Mouse (Mus musculus) macrophage (primary cell): ENCODE measurements around the gene Ccdc177. TPM values are rescaled to one million over a fixed set of nuclear protein-coding genes. Genes with fewer than 3 reads are reported as not detected.

Source experiments
- H3K27ac ChIP-seq: fragments of 350-480 bp; formaldehyde crosslinking; 2 replicates; pipeline ENCODE4 v1.9.0; 2021
- H3K36me3 ChIP-seq: fragments of 350-480 bp; formaldehyde crosslinking; 2 replicates; pipeline ENCODE4 v1.9.0; 2021; ENCODE audit errors: inconsistent target
- H3K4me3 ChIP-seq: fragments of 350-480 bp; formaldehyde crosslinking; 2 replicates; pipeline ENCODE4 v1.9.0; 2021; ENCODE audit errors: inconsistent target
- H3K79me2 ChIP-seq: fragments of 350-480 bp; formaldehyde crosslinking; 2 replicates; pipeline ENCODE4 v1.9.0; 2021; ENCODE audit errors: inconsistent target
- WGBS: methylation state at CpG from one replicate; pipeline ENCODE4 v1.1.7; 2026; ENCODE audit warnings: inconsistent platforms; ENCODE audit not compliant: missing documents; 5-methylcytosine and 5-hydroxymethylcytosine counted together
- polyA plus RNA-seq: library from polyadenylated mRNA; stranded (reverse); fragments of 250-400 nt; gene quantifications from 3 replicates; pipeline ENCODE4 v1.2.4, GENCODE M21; 2018; ENCODE audit warnings: inconsistent platforms

The Ccdc177 gene
- polyA plus RNA-seq, 1 experiment from 2014 or later = not detected

DNA sequence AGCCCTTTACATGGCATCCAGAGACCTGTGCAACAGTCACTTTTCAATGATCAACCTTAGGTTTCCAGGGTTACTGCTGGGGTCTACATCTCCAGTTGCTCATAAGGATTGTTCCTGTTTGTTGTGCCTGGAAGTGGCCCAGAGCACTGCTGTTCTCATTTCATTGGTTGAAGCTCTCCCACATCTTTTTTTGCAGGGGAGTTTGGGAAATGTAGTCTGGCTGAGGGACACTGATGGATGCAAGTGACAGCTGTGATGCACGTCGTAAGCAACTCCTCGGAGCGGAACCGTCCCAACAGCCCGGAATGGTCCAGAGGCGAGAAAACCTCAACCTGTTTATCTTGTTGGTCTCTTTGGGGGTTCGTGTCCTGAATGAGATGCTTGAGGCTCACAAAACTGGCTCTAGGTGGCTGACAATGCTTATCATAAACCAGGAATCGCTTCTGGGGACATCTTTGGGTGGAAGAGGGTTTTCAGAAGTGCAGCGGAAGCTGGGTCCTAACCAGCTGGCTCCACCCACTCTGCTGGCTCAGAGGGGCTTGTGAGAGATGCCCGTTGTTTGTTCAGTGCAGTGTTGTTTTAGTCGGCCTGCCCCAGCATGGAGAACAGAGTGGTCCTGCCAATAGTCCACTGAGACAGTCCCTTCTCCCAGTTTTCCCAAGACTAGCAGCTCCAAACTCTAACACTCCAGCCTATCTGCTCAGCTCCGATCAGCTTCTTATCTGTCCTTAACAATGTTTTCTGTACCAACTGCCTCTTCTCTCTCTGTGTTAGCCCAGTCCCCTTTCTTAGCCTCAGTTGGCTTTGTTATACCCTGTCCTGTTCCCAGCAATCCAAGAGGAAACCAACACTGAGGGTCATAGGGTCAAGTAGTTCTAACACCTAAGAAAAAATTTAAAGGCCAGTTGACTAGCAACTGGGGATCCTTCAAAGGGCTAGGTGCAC is 25.7 kb downstream of the Ccdc177 start:
- Histone ChIP-seq H3K27ac (no peak overlapping the region), H3K79me2 (no peaks in the 10 kb centered on the region), H3K4me3 (no peak overlapping the region), H3K36me3 (no peaks in the 10 kb centered on the region)
- 86% methylated on average over 13 of the region's 13 CpGs for WGBS

DNA sequence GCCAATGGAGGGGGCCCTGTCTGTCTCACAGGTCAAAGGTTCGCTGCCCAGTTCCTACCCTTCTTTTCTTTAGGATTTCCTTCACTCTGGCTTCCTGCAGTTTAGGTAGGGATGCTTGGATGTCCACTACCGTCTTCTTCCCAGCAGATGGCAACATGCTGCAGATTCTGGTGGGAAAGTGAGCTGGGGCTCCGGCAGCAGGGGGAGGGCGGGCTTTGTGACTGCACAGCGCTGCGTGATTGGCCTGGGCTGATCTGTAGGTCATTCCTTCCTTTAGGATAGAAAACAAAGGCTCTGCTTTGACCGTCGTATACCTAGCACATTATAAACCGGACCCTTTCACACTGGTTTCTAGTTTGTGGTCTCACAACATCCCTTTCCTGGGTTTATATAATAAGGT is 29.9 kb downstream of the Ccdc177 start:
- H3K27ac ChIP-seq = no peak overlapping the region
- WGBS = 17% methylated on average over 9 of the region's 9 CpGs

DNA sequence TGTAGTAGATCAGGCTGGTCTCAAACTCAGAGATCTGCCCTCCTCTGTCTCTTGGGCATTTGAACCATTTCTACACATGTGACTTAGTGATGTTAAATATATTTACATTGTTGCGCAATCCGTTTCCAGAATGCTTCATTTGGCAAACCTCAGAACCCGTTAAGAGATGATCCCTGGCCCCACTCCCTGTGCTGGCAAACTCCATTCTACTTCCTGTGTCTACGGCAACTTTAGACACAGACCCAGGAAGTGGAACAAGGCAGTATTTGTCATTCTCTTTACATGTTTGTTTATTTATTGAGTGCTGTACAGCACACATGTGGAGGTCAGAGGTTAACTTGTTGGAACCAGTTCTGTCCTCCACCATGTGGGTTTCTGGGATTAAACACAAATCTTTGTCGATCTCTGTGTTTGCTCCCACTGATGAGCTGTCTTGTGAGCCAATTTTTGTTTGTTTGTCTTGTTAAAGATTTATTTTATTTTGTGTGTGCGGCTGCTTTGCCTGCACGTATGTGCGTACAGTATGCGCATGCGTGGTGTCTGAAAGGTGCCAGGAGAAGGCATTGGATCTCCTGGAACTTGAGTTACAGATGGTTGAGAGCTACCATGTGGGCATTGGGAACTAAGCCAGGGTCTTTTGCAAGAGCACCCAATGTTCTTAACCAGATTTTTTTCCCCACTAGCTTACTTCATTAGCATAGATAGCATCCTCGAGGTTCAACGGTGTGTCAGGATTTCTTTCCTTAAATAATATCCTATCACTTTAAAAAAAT is 30.5 kb downstream of the Ccdc177 start:
- Histone ChIP-seq H3K36me3 (no peaks in the 10 kb centered on the region), H3K79me2 (no peaks in the 10 kb centered on the region), H3K27ac (no peak overlapping the region), H3K4me3 (no peak overlapping the region)
- WGBS = 60% methylated on average over 12 of the region's 12 CpGs

More for the DNA sequence above, 29.9 kb downstream of the Ccdc177 start:
- Histone ChIP-seq H3K79me2 (no peaks in the 10 kb centered on the region), H3K4me3 (no peak overlapping the region), H3K36me3 (no peaks in the 10 kb centered on the region)

DNA sequence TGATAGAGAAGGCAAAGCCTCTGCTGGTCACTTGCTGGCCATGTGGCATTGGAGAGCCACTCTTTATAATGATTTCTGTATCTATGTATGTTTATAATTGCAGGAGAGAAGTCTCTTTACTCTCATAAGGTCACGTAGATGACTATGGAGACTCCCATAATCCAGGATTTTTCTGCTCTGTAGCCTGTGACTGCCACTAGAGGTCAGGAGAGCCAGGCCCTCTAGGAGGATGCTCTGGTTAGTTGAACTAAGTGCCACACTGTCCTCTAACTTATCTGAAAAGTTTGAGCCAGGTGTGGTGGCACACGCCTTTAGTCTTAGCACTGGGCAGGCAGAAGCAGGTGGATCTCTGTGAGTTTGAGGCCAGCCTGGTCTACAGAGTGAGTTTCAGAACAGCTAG is 31.7 kb downstream of the Ccdc177 start:
- Histone ChIP-seq H3K36me3 (no peaks in the 10 kb centered on the region), H3K4me3 (no peak overlapping the region), H3K27ac (no peak overlapping the region), H3K79me2 (no peaks in the 10 kb centered on the region)
- WGBS = 93% methylated on average over 2 of the region's 2 CpGs

DNA sequence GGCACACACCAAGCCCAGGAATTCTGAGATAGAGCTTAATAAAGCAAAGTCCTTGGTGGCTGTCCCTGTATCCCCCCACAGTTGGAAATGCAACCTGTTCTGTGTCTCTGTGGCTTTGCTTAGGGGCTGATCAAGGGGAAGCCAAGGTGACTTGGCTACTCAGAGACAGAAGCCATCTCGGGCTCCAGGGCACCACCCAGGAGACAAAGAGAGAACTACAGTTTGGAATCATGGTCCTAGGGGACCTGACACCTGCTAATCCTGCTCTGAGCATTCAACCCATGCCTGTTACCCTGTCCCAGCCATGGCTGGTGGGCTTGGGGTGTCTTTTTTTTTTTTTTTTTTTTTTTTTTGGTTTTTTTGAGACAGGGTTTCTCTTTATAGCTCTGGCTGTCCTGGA is 32.3 kb downstream of the Ccdc177 start:
- whole genome bisulfite sequencing = 18% methylated on average over 1 of the region's 1 CpGs
- Histone ChIP-seq H3K79me2 (no peaks in the 10 kb centered on the region), H3K36me3 (no peaks in the 10 kb centered on the region), H3K27ac (no peak overlapping the region), H3K4me3 (no peak overlapping the region)

DNA sequence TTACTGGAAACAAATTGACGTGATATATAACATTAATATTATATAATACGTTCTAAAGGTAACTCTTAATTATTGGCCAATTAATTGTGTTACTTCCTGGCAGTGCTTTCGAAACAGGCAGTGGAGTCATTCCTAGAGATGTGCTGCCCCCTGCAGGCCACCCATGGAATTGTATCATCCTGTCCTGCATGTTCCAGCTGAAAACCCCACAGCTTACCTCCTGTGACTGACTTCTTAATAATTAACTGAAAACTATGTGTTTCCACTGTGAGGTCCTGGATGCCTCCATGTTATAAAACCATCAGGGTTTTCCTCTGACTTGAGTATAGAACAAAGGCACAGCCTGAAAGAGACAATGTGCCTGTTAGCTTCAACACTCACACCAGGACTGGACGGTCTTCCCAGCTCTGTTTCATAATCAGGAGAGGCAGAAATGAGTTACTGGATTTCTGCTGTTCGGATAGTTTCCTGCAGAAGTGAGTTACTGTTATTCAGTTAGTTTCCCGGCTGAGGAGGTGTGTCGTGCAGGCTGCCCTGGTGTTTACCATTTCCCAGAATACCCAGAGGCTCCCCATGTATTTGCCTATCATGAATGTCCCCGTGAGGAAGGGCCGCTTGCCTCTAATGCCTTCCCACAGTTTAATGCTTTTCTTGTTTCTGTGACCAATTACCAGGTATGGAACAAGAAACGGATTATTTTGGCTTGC is 35.5 kb downstream of the Ccdc177 start:
- Histone ChIP-seq H3K27ac (no peak overlapping the region), H3K4me3 (no peak overlapping the region), H3K79me2 (no peaks in the 10 kb centered on the region), H3K36me3 (no peaks in the 10 kb centered on the region)
- 35% methylated on average over 10 of the region's 10 CpGs for WGBS

DNA sequence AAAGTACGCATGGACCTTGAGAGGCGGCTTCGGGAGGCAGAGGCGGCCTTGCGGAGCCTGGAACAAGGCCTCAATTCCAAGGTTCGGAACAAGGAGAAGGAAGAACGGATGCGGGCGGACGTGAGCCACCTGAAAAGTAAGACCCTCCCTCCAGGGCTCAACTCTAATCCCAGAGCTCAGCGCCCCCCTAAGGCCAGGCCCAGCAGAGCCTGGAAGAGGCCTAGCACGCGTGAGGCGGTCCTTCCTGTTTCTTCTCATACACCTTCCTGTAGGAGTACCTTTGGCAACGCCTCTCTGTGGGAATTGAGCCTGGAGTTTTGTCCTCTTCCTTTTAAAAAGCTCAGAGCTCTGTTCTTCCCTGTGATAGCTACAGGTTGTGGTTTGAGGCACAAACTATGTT is 39.0 kb downstream of the Ccdc177 start:
- no peaks in the 10 kb centered on the region for H3K36me3 ChIP-seq
- 91% methylated on average over 13 of the region's 15 CpGs for WGBS
- no peak overlapping the region for H3K4me3 ChIP-seq
- H3K79me2 ChIP-seq = no peaks in the 10 kb centered on the region
- no peak overlapping the region for H3K27ac ChIP-seq

DNA sequence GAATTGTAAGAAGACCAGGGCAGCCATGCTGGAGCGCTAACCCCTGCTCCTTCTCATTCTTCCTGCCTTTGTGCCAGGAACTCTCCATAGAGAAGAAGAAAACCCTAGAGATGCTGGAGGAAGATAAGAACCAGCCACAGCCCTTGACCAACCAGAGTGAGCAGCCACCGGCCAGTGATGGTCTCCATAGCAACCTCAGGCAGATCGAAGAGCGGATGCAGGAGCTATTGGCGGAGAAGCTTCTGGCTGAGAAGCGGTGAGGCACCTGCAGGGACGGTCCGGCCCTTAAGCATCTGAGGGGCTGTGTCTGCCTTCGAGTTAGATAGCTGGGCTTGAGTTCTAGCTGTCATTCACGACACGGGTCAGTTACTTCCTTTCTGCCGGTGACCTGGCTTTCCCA is 40.0 kb downstream of the Ccdc177 start:
- no peaks in the 10 kb centered on the region for H3K36me3 ChIP-seq
- no peak overlapping the region for H3K4me3 ChIP-seq
- WGBS = 91% methylated on average over 12 of the region's 12 CpGs
- no peak overlapping the region for H3K27ac ChIP-seq
- H3K79me2 ChIP-seq = no peaks in the 10 kb centered on the region

DNA sequence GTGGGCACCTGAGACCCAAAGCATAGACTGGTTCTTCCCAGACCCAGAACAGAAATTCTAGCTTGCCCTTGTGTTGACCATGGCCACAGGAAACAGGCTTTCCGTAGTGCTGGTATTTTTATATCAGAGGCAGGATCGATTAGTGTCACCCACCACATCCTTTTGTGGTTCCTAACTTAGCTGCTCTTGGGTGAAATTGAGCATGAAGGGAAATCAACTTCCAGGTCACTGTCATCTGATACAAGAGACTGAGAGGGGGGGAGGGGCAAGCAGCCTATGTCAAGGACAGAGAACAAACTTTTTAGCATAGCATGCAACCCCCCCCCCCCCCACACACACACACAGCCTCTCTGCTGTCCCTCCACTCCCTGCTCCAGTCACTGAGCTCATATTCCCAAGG is 41.3 kb downstream of the Ccdc177 start:
- no peaks in the 10 kb centered on the region for H3K36me3 ChIP-seq
- no peak overlapping the region for H3K4me3 ChIP-seq
- no peaks in the 10 kb centered on the region for H3K79me2 ChIP-seq
- 0% methylated on average over 2 of the region's 2 CpGs for WGBS
- no peak overlapping the region for H3K27ac ChIP-seq

DNA sequence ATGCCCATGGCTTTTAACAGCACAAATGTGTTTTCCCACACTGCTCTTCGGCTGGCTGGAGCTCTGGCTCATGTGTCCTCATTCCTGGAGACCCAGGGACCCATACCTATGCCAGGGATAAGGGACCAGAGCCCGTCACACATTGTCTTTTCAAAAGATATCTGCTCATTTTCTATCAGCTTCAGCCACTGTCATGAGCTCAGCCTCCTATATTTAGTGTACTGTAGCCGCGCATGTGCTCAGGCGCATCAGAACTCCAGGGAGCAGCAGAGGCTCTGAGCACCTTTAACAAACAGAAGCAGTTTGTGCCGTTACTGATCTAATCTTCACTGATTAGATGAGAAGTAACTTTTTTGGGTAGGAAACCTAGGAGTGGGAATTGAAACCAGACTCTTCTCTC is 44.6 kb downstream of the Ccdc177 start:
- H3K27ac ChIP-seq = no peak overlapping the region
- 84% methylated on average over 6 of the region's 6 CpGs for WGBS
- no peak overlapping the region for H3K4me3 ChIP-seq
- H3K79me2 ChIP-seq = no peaks in the 10 kb centered on the region
- no peaks in the 10 kb centered on the region for H3K36me3 ChIP-seq

DNA sequence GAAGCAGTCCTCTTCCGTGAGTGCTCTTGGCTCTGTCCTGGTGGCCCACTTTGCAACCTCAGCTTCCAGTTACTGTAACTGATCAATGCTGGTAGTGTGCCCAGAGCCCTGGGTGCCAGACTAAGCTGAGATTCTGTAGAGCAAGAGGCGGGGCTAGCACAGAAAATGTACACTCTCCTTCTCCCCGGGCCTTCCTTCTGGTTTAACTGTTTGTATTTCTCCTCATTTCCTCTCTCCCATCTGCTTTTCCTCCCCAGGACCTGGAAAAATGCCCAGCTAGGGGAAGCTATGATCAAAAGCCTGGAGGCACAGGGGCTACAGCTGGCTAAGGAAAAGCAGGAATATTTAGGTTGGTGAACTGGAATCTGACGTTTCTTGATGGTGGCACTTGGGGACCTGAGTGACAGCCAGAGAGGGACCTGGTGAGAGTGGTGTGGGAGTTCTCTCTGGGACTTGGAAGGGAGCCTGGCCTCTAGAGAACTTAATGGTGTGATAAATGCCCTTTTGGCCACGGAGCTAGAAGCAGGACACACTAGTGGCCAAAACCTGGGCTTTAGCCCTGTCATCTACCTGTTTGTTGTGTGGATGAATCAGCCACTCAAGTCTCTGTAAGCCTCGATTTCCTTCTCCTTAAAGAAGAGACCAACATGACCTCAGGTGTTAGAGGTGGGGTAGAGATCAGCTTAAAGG is 53.4 kb downstream of the Ccdc177 start:
- Histone ChIP-seq H3K27ac (no peak overlapping the region), H3K79me2 (no peaks in the 10 kb centered on the region), H3K36me3 (no peaks in the 10 kb centered on the region), H3K4me3 (no peak overlapping the region)
- 51% methylated on average over 6 of the region's 6 CpGs for WGBS

DNA sequence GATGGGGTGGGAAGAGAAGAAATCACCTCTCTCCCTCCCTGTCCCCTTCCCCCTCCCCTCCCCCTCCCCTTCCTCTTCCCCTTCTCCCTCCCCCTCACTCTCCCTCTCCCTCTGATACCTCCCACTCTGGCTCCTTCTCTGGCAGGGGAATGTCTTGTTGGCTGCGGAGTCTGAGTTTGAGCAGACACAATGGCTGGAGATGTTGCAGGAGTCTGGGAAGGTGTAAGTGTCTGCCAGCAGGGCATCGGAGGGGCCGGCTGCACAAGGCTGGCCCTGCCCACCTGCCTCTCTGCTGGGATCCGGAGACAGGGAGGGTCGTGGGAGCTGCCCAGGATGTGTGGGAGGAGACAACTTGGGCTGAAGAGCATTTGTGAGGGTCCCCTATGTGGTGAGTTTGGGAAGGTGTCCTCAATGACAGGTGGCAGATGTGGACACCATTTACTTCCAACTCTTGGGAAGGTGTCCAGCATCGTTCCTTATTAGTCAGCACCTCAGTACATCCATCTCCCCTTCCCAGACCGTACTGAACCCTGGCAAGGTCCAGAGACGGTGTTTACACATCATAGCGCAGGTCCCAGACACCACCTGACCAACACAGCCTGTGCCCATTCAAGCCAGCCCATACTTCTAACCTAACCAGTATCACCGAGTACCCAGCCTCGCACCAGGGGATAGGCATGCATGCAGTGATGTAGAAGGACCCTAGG is 54.1 kb downstream of the Ccdc177 start:
- no peaks in the 10 kb centered on the region for H3K79me2 ChIP-seq
- H3K36me3 ChIP-seq = no peaks in the 10 kb centered on the region
- H3K4me3 ChIP-seq = no peak overlapping the region
- no peak overlapping the region for H3K27ac ChIP-seq
- WGBS = 68% methylated on average over 9 of the region's 11 CpGs
